Mouse (Mus musculus) hindbrain, embryonic 11.5 days (tissue): Measurements from ENCODE around the gene Rpl23. TPM values are rescaled to one million over a fixed set of nuclear protein-coding genes. Genes with fewer than 3 reads are reported as not detected.
"Not testable (repeated sequence)": the region's sequence is repeated elsewhere in the genome, so short reads cannot be mapped to it uniquely, and the experiment has no call there.

Experiments used
- ATAC-seq: fragments of 200-750 bp; cut with Nextera tagmentation; 2 replicates; pipeline ENCODE4 v1.8.0; 2017; ENCODE audit warnings: mild to moderate bottlenecking, moderate TSS enrichment, moderate library complexity; ENCODE audit not compliant: low FRiP score
- DNase-seq: peaks from one replicate; pipeline ENCODE4 v3.0.0-alpha.2; 2015; ENCODE audit warnings: low spot score
- H3K27ac ChIP-seq: fragments of 300-500 bp; sonication (generic); 2 replicates; pipeline ENCODE4 v1.5.1; 2014; ENCODE audit warnings: mild to moderate bottlenecking, low read depth, low read length
- H3K27me3 ChIP-seq: fragments of 300-500 bp; sonication (generic); 2 replicates; pipeline ENCODE4 v1.6.1; 2014; ENCODE audit warnings: mild to moderate bottlenecking, low read length, moderate library complexity, mixed read lengths; ENCODE audit not compliant: control insufficient read depth, insufficient read depth
- H3K36me3 ChIP-seq: fragments of 300-500 bp; sonication (generic); 2 replicates; pipeline ENCODE4 v1.6.1; 2014; ENCODE audit warnings: mild to moderate bottlenecking, low read length, moderate library complexity, mixed read lengths; ENCODE audit not compliant: control insufficient read depth, insufficient read depth
- H3K4me1 ChIP-seq: fragments of 300-500 bp; sonication (generic); replicated peaks from 2 replicates; pipeline ENCODE4 v1.6.1; 2014; ENCODE audit warnings: low read length, mixed read lengths; ENCODE audit not compliant: control insufficient read depth, insufficient read depth
- H3K4me2 ChIP-seq: fragments of 300-500 bp; sonication (generic); replicated peaks from 2 replicates; pipeline ENCODE4 v1.6.1; 2014; ENCODE audit warnings: mild to moderate bottlenecking, low read depth, low read length
- H3K4me3 ChIP-seq: fragments of 300-500 bp; sonication (generic); 2 replicates; pipeline ENCODE4 v1.5.1; 2014; ENCODE audit warnings: low read depth, low read length
- H3K9ac ChIP-seq: fragments of 300-500 bp; sonication (generic); 2 replicates; pipeline ENCODE4 v1.6.1; 2014; ENCODE audit warnings: low read depth, low read length
- H3K9me3 ChIP-seq: fragments of 300-500 bp; sonication (generic); 2 replicates; pipeline ENCODE4 v1.6.1; 2016; ENCODE audit warnings: low read length; ENCODE audit not compliant: control insufficient read depth
- WGBS: fragments of 180-500 bp; shearing (Covaris S2); extraction: QIAGEN DNeasy Blood & Tissue Kit; methylation state at CpG from one replicate; pipeline ENCODE4 v1.1.7; 2014; 5-methylcytosine and 5-hydroxymethylcytosine counted together
- polyA plus RNA-seq: library from polyadenylated mRNA; unstranded; fragments of >200 nt; fragmentation: Nextera tagmentation; extraction: Ambion mirVana; gene quantifications from 2 replicates; pipeline ENCODE4 v1.2.1, GENCODE M21; 2014

The Rpl23 gene
- polyA plus RNA-seq, 1 experiment from 2014 or later: 458 TPM

GRCm38 (mm10) chr11:97742157-97742556 is 40.1 kb downstream of the Rpl23 start:
- H3K9ac ChIP-seq: no peak overlapping the region
- H3K4me3 ChIP-seq: no peak overlapping the region; the same call in 1 of the 2 replicates
- H3K36me3 ChIP-seq: no peaks in the 10 kb centered on the region
- no peaks in the 10 kb centered on the region for H3K9me3 ChIP-seq
- no peaks in the 10 kb centered on the region for H3K27me3 ChIP-seq
- no peak for ATAC-seq
- no peak for DNase-seq
- no peak overlapping the region for H3K27ac ChIP-seq
- no peak overlapping the region for H3K4me2 ChIP-seq
- WGBS: 90% methylated on average over 5 of the region's 5 CpGs
- H3K4me1 ChIP-seq: peaks cover 8% of the 10 kb centered on the region

- H3K4me1 ChIP-seq: peaks cover 8% of the 10 kb centered on the region
- H3K9me3 ChIP-seq: no peaks in the 10 kb centered on the region
- no peak overlapping the region for H3K27ac ChIP-seq
- 56% methylated on average over 7 of the region's 7 CpGs for WGBS
- H3K9ac ChIP-seq: no peak overlapping the region
- ATAC-seq: no peak
- no peaks in the 10 kb centered on the region for H3K36me3 ChIP-seq
- no peaks in the 10 kb centered on the region for H3K27me3 ChIP-seq
- H3K4me2 ChIP-seq: no peak overlapping the region
- no peak for DNase-seq
- no peak overlapping the region for H3K4me3 ChIP-seq
Measured at GRCm38 (mm10) chr11:97740190-97740589, 42.0 kb downstream of the Rpl23 start.

DNA sequence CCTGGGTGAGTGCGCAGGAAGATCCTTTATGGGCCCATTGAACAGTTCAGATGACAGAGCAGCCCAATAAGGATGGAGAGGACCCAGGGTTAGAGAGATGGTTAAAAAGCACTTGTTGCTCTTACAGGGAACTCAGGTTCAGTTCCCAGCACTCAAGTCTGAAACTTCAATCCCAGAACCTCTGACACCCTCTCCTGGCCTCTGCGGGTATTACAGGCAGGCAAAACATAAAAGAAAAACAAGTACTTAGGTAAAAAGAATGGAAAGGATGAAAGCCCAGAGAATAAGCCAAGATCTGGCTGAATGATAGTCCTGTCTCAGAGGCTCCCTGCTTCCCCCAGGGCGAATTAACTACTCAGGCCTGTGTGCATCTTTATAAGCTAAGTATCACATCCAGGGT is 43.1 kb downstream of the Rpl23 start:
- no peaks in the 10 kb centered on the region for H3K36me3 ChIP-seq
- peaks cover 8% of the 10 kb centered on the region for H3K4me1 ChIP-seq
- no peaks in the 10 kb centered on the region for H3K27me3 ChIP-seq
- 91% methylated on average over 3 of the region's 3 CpGs for WGBS
- no peak overlapping the region for H3K27ac ChIP-seq
- ATAC-seq (no peak), DNase-seq (no peak)
- H3K9ac ChIP-seq: no peak overlapping the region
- H3K9me3 ChIP-seq: no peaks in the 10 kb centered on the region
- H3K4me2 ChIP-seq: no peak overlapping the region
- H3K4me3 ChIP-seq: no peak overlapping the region

GRCm38 (mm10) chr11:97738703-97739102 is 43.5 kb downstream of the Rpl23 start:
- H3K4me2 ChIP-seq: no peak overlapping the region
- no peak overlapping the region for H3K27ac ChIP-seq
- H3K9me3 ChIP-seq: no peaks in the 10 kb centered on the region
- ATAC-seq (no peak), DNase-seq (no peak)
- H3K4me1 ChIP-seq: peaks cover 8% of the 10 kb centered on the region
- no peak overlapping the region for H3K9ac ChIP-seq
- H3K4me3 ChIP-seq: no peak overlapping the region
- WGBS: 68% methylated on average over 6 of the region's 6 CpGs
- H3K36me3 ChIP-seq: no peaks in the 10 kb centered on the region
- H3K27me3 ChIP-seq: no peaks in the 10 kb centered on the region

DNA sequence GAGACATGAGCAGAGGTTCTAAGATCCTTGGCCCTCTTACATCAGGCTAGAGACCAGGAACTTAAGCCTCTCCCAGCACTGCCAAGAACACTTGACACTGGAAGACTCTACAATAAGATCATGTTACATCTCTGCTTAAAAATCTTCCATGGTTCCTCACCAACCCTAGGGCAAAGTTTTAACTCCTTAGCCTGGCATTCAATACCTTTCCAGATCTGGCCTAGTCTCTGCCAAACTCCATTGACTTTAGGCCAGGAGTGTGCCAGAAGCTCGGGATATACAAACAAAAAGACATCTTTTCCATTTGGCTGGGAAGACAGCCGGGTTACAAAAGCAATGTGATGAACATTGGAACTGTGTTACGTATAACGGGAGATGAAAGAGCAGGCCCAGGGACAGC is 44.6 kb downstream of the Rpl23 start:
- Histone ChIP-seq H3K9me3 (no peaks in the 10 kb centered on the region), H3K27me3 (no peaks in the 10 kb centered on the region), H3K4me2 (no peak overlapping the region), H3K36me3 (no peaks in the 10 kb centered on the region), H3K4me1 (no peaks in the 10 kb centered on the region), H3K9ac (no peak overlapping the region), H3K4me3 (no peak overlapping the region), H3K27ac (no peak overlapping the region)
- 83% methylated on average over 4 of the region's 4 CpGs for WGBS
- ATAC-seq (no peak), DNase-seq (no peak)

DNA sequence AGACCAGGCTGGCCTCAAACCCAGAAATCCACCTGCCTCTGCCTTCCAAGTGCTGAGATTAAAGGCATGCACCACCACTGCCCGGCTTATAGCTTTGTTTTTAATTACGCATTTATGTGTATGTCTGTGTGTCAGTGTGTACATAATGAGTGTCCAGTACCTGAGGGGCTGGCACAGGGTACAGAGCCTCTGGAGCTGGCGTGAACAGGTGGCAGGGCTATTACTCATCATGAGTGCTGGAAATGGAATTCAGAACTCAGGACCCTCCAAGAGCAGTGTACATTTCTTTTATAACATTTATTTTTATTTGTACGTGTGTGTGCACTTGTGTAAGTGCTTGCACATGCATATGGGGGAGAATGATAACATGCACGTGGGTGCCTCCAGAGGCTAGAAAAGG is 45.6 kb downstream of the Rpl23 start:
- Histone ChIP-seq H3K9me3 (no peaks in the 10 kb centered on the region), H3K4me3 (no peak overlapping the region), H3K9ac (no peak overlapping the region), H3K27me3 (no peaks in the 10 kb centered on the region), H3K27ac (no peak overlapping the region), H3K4me1 (no peaks in the 10 kb centered on the region), H3K4me2 (no peak overlapping the region), H3K36me3 (no peaks in the 10 kb centered on the region)
- no peak for ATAC-seq
- 91% methylated on average over 5 of the region's 5 CpGs for WGBS
- DNase-seq: no peak

DNA sequence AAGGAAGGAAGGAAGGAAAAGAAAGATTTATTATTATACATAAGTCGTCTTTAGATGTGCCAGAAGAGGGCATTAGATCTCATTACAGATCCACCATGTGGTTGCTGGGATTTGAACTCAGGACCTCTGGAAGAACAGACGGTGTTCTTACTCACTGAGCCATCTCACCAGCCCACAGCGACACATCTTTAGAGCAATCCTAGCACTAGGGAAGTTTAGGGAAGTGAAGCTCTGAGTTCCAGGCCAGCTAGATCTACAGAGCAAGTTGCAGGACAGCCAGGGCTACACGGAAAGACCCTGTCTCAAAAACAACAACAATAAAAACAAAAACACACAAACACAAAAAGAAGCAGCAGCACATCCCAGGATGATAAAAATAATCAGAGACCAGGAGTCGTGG is 47.4 kb downstream of the Rpl23 start:
- H3K4me1 ChIP-seq, H3K9me3 ChIP-seq, H3K36me3 ChIP-seq, H3K4me3 ChIP-seq, H3K27me3 ChIP-seq, H3K9ac ChIP-seq, DNase-seq, ATAC-seq, H3K27ac ChIP-seq, H3K4me2 ChIP-seq: not testable (repeated sequence)
- WGBS: 87% methylated on average over 5 of the region's 5 CpGs

DNA sequence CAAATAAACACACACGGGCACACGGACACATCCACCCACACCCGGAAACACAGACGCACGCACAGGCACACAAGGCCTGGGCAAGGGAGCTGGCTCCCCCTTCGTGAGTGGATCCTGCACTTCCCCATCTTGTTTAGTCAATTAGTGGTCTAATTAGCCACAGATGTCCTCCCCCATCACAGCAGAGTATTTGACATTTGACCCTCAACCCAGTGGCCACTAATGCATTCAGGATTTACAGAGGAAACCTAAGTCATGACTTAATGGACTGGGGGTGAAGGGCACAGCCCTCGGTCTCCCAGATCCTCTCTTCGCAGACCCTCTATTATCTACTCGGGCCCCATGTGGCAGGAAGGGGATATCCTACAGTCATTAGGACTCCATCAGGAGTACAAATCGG is 48.5 kb downstream of the Rpl23 start:
- H3K27ac ChIP-seq: no peak overlapping the region

GRCm38 (mm10) chr11:97728730-97729129 is 53.5 kb downstream of the Rpl23 start:
- H3K4me3 ChIP-seq: no peak overlapping the region
- WGBS: 87% methylated on average over 7 of the region's 7 CpGs
- H3K4me1 ChIP-seq: no peaks in the 10 kb centered on the region
- H3K9me3 ChIP-seq: no peaks in the 10 kb centered on the region
- no peak overlapping the region for H3K27ac ChIP-seq
- DNase-seq (no peak), ATAC-seq (no peak)
- H3K36me3 ChIP-seq: 0 out of 2 replicates have a peak, but pooled peaks cover 2% of the 10 kb centered on the region
- no peaks in the 10 kb centered on the region for H3K27me3 ChIP-seq
- no peak overlapping the region for H3K9ac ChIP-seq
- no peak overlapping the region for H3K4me2 ChIP-seq

More for the DNA sequence above, 48.5 kb downstream of the Rpl23 start:
- Histone ChIP-seq H3K27me3 (no peaks in the 10 kb centered on the region), H3K4me2 (no peak overlapping the region), H3K9ac (no peak overlapping the region), H3K9me3 (no peaks in the 10 kb centered on the region), H3K4me1 (no peaks in the 10 kb centered on the region), H3K4me3 (no peak overlapping the region), H3K36me3 (no peaks in the 10 kb centered on the region)
- DNase-seq (peak; percentile 16), ATAC-seq (no peak)
- 55% methylated on average over 10 of the region's 10 CpGs for WGBS
